Mouse (Mus musculus) frontal cortex, postnatal 36 days (tissue): ENCODE results near the gene Hdlbp.
A peak's percentile ranks its signal among the peaks of the same experiment; 100 is the strongest.
"Not testable (repeated sequence)": the region's sequence is repeated elsewhere in the genome, so short reads cannot be mapped to it uniquely, and the experiment has no call there.

Experiments
- DNase-seq, 2 experiments: peaks; one replicate each; pipeline ENCODE4 v3.0.0; 2022; ENCODE audit warnings: low spot score in 2 of 2

The Hdlbp gene

DNA sequence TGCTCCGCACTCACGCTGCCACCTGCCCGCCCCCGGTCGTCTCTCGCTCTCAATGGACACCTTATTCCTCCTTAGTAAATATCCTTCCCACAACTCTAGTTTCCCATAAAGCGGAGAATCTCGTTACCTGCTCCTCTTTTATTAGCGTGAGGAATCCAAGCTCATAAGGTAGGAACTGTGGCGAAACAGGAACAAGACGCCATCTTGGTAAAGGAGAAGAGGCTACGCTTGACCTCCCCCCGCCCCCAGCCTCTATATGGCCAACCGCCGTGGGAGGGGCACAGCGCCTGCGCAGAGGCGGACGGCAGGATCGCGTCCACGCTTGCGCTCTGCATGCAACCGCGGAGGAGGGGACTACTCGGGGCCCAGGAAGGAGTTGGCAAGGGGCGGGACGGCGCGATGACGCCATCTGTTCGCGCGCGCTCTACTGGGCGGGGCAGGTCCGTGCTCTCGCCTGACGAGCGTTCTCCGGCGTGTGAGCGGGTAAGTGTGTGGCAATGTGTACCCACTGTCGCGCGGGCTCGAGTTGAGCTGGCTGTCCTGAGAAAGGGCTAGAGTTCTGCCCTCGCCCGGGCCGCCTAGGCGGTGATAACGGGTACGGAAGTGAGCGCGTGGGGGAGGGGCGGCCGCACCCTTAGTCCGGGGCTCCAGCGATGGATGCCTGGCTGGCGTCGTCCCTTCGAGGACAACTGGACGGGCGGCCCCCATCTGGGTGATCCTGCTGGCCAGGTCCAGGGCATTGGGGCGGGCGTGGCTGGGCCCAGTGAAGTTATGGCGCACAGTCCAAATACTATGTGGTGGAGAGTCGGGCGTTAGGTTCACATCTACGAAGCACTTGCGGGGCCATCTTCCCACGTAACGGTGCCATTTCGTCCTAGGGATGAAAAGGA is at the start of gene Hdlbp:
TSS of gene Hdlbp (minus strand) at position 230 of the 890 bp plus-strand sequence.
- peak; percentile 99 to 100 for DNase-seq

DNA sequence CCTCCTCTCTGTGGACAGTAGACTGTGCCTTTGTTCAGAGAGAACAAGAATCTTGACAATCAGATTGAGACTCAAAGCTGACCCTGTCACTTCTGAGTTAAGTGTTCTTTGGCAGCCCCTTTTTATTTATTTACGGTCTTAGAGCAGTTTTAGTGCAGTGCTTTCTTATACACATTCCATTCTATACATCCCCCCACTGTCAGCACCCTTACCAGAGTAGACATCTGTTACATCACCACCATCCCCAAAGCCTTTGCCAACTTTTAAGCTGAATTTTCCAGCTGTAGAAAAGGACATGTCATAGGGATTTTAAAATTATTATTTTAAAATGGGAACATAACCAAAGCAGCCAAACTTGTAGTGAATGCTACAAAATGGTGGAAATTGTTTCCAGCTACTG is 43.7 kb upstream of the Hdlbp start:
- no peak for DNase-seq

DNA sequence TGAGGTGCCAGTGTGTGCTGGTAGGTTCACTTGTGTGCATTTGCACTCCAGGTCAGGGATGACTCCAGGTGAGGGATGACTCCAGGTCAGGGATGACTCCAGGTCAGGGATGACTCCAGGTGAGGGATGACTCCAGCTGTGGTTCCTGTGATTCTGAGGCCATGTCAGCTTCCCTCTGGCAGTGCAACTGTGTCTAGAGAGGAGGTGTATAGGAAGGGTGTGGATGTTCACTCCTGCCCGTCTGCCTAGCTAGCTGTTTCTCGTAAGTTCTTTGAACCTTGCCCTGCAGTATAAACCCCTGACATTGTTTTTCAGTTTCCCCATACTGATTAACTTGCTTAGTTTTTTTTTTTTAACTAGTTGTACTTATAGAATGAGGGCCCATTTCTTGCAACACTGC is 42.9 kb upstream of the Hdlbp start:
- no peak for DNase-seq

DNA sequence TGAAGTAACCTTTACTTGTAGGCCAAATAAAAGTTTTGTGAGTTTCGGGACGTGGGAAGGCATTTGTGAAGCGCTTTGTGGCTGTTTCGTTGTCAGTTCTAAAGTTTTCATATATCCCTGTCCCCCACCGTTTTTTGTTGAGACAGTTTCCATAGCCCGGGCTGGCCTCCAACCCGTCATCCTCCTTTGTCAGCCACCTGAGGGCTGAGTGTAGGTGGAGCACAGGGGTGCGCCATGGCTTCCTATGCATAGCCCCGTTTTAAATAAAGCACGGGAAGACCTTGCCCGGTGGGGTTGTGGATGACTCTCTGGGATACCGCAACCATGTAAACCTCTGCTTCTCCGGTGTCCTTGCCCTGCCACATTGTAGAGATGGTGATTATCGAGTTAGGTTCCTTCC is 34.6 kb upstream of the Hdlbp start:
- DNase-seq: no peak

DNA sequence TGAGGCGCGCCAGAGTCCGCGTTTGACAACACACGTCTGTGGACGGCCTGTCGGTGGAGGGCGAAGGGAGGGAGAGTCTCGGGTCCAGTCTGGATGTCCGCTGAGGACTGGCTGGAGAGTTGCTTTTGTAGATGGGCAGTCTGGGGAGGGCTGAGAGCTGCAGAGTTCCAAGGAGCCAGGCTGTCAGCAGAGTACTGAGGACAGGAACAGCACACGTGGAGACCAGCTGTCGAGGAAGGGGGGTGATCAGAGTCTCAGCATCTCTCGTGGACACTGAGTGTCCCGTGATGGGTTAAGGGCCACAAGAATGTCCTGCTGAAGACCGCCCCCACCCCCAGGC is 33.7 kb upstream of the Hdlbp start:
- DNase-seq: no peak

DNA sequence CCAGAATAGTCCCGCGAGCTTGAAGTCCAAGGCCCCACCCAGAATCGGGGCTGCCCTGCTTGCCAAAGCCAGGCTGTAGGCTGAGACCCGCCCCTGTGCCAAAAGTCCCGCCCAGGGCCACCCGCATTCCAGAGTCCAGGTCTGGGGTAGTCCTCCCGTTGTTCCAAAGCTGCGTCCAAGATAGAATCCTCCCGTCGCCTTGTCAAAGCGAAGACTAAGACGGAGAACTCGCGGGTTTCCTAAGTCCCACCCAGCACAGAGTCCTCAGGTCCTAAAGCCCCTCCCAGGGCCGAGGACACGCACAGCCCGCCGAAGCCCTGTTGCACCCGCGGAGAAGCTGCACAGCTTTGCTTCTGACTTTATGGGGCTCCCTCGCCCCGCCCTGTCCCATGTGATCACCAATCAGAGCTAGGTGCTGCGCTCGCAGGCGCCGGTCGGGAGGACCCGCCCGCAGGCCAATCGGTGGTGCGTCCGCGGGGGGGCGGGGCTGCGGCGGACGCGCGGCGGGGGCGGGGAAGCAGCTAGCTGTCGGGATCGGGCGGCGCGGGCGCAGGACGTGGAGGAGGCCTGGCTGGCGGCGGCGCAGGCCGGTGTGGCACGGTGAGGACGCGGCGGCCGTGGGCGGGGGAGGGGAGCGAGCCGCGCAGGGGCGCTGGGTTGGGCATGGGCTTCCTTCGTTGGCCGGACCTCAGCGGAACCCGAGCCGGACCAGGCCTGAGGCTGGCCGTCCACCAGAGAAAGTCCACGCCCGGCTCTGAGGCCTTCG is 33.2 kb upstream of the Hdlbp start, which contains the start of gene Farp2:
TSS of gene Farp2 (plus strand) at position 495 of the 766 bp plus-strand sequence.
- DNase-seq: peak; percentile 88 to 94

DNA sequence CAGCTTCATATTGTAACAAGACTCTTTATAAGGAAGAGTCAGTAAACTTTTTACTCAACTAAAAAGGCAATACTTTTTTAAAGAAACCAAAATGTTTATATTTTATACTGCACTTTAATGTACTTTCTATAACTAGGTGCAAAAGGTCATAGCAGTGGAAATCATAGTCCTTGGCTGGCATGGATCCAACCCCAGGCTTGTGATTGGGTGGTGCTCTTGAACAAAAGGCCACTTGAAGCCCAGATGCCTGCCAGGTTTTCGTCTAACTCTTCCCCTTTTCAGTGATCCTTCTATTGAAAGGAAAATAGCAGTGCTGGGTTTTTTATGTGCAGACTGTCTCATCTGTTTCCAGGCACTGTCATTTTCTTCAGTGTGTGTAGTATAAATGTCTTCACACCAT is 30.0 kb upstream of the Hdlbp start:
- DNase-seq: not testable (repeated sequence)

DNA sequence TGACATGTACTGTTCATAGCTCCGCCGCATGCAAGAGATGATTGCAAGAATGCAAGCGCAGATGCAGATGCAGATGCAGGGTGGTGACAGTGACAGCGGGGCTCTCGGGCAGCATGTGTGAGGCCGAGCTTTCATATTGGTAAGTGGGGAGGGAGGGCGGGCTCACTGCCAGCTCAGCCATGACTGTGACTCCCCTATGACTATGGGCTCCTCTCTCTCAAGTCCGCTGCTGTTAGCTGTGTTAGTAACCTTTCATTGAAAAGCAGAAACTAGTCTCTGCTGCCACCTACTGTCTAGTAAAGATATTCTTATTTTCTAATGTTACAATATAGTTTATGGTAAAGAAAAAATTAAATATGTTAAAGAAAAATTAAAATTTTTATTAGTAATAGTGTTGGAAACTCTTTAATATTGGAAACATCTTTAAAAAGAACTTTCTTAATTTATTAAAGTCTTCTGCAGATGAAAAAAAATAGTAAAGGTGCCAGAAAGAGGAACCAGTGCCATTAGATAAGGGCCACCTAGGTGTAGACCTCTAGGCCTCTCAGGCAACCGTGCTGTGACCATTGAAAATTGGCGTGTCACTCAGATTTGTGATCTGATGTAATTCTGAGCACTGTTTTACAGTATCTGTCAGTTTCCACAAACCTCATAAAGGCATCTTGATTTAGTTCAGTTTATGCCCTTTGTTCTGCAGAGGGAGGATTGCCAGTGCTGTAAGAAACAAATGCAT is 28.5 kb upstream of the Hdlbp start:
- no peak for DNase-seq

DNA sequence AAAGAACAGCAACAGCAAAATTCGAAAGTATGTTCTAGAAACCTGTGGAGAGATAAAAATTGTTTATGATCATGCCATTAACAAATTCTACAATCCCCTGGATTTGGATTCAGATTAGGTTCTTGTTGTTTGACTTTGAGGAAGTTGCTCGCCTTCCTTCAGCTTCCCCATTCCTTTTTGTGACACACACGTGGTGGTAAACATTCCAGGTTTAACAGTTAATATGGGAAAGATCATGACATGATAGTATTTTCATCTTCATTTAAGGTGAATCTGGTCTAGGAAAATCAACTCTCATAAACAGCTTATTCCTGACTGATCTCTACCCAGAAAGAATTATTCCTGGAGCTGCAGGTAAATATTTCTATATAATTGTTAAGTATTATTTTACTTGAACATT is 16.7 kb upstream of the Hdlbp start:
- DNase-seq: no peak

DNA sequence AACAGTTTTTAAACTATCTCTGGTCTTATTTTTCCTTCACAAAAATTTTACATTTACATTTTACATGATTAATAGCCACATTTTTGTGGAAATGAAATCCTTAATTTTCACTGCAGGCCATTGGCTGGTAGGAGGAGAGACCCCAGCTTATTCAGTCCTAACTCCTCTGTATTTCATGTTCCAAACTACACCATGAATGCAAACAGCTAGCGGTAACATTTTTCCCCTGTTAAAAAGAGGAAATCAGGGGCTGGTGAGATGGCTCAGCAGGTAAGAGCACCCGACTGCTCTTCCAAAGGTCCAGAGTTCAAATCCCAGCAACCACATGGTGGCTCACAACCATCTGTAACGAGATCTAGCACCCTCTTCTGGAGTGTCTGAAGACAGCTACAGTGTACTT is 7.7 kb upstream of the Hdlbp start:
- not testable (repeated sequence) for DNase-seq

DNA sequence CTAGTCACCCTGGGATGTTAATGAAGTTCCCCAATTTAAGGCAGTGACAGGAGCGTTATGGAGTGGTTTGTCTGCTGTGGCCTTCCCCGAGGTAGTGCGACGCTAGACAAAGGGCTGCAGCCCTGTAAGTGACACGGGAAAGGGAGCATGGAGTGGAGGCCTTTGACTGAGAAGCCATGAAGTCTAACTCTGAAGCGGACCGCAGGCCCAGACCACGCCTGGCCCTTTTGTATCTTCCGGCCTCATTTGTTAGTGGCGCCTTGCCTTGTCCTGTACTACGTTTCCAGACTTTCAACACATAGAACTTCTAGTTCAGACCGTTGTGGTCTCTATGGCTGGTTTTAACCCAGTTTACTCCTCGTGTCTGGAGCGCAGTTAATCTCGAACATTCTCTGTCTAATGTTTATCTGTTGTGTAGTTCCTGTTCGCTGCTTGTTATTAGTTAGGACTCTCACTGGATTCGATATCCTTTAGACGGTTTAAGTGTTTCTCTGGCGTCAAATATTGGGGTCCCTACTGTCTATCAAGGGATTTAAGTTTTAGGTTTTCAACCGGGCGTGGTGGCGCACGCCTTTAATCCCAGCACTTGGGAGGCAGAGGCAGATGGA is 965 bp upstream of the Hdlbp start:
- DNase-seq: no peak

DNA sequence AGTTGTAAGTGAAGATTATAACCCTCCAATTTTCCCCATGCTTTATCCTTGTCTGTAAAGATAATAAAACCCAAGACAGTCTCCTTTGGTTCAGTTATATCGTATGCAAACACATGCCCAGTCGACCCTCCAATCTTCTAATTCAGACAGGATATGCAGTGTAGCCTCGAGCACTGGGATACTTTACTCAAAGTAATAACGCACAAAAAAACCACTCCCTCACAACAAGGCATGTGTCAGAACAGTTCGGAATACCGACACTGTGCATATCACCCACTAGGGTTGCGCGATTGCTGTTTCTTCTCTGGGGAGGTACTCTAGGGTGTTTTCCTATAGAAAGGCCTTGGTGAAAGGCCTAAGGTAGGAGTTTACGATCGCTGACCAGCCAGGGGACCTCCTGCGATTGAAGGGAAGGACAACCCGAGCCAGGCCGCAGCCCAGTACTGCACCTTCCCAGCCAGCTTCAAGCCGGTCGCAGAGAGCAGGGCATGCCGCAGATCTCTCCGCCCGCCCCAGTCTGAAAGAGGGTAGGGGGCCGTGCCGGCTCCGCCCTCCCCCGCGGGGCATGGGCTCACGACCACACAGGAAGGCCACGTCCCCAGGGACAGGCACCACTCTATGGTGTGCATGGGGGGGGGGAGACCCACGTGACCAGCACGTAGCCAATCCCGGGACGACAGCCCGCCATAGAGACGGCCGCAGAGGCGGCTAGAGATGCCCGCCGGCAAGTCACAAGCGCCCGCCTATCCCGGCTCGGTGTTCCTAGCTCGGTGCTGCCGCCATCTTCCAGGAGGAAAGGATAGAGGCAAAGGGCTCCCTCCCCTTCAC is 643 bp downstream of the Hdlbp start:
- DNase-seq: peak; percentile 98 to 99

DNA sequence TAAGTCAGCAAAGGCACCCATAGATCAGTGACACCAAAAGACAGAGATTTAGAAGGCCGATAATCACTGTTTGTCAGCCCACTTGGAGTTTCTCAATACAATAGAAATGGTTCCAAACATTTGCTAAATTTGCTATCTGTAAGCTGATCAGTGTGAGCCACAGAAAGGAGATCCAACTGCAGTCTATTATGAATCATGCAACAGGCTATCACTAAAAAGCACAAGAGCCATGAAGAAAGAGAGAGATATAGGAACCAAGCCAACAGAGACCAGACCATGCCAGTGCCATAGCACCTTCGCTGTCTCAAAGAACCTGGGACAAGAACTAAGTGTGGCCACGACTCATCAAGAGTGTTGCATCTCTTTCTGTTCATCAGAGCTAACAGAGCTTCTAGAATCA is 2.9 kb downstream of the Hdlbp start:
- no peak for DNase-seq

DNA sequence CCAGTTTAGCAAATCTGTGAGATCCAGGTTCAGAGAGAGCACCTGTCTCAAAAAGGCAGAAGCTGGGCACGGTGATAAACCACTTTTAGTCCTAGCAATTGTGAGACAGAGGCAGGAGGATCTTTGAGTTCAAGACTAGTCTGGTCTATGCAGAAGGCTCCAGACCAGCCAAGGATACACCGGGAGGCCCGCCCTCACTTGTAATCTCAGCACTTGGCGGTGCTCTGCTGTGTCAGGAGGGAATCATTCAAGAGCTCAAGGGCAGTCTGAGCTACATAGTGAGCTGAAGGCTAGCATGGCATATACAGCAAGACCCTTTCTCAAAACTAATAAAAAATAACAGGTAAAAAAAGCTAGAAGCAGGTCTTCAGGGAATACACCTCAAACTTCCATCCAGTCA is 10.0 kb downstream of the Hdlbp start:
- DNase-seq: no peak

DNA sequence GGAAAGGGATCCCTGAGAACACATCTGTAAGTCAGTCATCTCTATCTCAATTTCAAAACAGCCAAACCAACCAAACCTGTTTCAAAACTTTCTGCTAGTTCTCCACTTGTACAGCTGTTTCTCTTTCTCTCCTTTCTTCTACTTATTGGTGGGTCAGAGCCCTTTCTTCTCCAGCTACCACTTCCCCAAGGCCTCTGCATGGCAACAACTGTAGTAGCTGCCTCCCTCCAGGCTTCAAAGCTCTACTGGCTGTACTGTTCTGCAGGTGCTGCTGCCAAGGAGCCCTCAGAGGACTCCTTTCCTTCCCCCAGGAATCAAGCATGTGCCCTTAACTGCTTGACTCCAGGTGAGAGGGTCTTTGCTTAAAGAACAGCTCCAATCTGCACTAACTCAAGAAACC is 12.9 kb downstream of the Hdlbp start:
- DNase-seq: no peak

DNA sequence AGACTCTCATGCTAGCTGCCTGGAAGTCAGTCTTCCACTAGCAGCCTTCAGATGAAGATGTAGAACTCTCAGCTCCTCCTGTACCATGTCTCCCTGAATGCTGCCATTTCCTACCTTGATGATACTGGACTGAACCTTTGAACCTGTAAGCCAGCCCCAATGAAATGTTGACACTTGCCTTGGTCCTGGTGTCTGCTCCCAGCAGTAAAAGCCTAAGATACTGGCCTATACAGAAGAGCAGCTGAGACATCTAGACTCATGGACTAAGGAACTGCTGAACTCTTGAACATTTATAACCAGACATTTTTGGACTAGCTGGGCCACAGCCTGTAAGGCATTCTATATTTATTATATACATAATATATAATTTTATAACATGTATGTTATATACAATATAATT is 13.5 kb downstream of the Hdlbp start:
- DNase-seq: no peak

DNA sequence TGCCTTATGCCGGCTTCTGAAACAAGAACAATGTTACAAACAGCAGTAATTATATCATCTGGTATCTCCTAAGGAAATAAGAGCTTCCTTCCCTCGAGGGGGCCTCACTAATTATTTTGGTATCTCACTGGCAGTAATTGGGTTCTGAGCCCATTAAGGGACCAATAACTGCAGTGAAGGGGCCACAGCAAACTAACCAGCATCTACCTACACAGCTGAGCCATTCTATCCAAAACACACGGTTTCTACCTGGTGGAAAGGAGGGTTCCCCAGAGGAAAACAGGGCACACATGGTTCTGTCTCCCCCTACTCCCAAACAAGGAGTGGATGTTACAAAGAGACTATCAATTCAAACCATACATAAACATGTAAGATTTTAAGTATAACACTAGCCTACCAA is 19.5 kb downstream of the Hdlbp start:
- no peak for DNase-seq

DNA sequence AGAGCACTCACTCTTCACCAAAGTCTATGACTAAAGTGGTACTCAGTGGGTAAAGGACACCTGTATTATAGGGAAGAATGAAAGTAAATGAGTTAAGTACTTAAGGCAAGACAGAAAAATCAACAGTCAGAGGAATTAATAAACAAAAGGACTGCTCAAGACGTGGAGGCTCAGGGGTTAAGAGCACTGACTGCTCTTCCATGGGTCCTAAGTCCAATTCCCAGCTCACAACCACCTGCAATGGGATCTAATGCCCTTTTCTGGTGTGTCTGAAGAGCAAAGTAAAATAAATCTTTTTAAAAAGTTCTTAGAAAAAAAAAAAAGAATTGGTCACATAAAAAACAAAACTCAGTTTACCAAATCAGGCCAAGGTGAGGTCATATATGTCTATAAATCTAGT is 20.3 kb downstream of the Hdlbp start:
- DNase-seq: no peak

DNA sequence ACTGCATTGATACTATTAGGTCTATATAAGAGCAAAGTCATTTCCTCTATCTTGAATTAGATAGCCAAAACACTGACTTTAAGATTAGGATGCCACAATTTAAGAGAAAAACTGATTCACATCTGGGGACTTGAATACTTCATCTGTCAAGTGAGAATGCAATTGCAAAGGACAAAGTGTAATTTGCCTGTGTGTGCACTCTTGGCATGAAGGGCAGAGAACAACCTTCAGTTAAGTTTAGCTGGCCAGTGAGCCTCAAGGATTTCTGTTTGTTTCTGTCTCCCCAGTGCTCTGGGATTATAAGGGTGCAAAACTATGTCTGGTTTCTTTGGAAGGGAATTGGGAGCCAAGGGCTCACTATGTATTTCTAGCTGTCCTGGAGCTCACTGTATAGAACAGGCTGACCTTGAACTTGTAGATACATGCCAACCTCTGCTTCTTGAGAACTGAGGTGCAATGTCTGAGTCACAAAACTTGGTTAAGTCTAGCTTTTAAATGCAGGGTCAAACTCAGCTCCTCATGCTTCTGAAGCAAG is 24.8 kb downstream of the Hdlbp start:
- DNase-seq: no peak

DNA sequence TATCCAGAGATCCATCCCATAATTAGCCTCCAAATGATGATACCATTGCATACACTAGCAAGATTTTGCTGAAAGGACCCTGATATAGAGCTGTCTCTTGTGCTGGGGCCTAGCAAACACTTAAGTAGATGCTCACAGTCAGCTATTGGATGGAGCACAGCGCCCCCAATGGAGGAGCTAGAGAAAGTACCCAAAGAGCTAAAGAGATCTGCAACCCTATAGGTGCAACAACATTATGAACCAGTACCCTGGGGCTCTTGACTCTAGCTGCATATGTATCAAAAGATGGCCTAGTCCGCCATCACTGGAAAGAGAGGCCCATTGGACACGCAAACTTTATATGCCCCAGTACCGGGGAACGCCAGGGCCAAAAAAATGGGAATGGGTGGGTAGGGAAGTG is 28.5 kb downstream of the Hdlbp start:
- not testable (repeated sequence) for DNase-seq

DNA sequence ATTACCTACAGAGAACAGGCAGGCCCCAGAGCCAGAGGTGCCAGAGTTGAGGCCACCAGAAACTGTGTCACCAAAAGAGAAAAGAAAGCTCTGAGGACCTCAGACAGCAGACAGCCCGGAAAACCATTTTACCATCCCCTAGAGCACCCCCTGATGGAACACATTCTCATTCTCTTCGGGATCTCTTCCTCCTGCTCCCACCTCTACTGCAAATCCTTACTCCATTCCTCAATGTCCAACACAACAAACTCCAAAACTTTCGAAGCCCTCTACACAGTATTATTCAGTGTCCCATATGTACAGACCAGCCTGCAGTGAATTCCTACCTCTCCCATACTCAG is 32.8 kb downstream of the Hdlbp start:
- no peak for DNase-seq
